Mouse (Mus musculus): ENCODE measurements around the gene Mlxip. TPM values are rescaled to one million over a fixed set of nuclear protein-coding genes. Genes with fewer than 3 reads are reported as not detected.

The Mlxip gene
- polyA plus RNA-seq, 1 experiment from 2014 or later, result 17.3 TPM

GRCm38 (mm10) chr5:123501973-123502372, 107.4 kb downstream of the Mlxip start:
- 45% methylated on average over 4 of the region's 4 CpGs for WGBS
- Histone ChIP-seq H3K4me3 (replicated peaks; ENCODE audit: low read length) (no peak overlapping the region), H3K4me2 (ENCODE audit: low read depth, low read length) (no peak overlapping the region), H3K27me3 (ENCODE audit: control insufficient read depth, insufficient read depth, low read length) (no peaks in the 10 kb centered on the region), H3K9me3 (replicated peaks; ENCODE audit: control insufficient read depth, low read length) (no peaks in the 10 kb centered on the region), H3K36me3 (ENCODE audit: control insufficient read depth, insufficient read depth, low read length) (no peaks in the 10 kb centered on the region), H3K4me1 (ENCODE audit: control insufficient read depth, insufficient read depth, low read length) (0 out of 2 replicates have a peak, but pooled peaks cover 5% of the 10 kb centered on the region), H3K9ac (ENCODE audit: low read length) (no peak overlapping the region), H3K27ac (ENCODE audit: low read length) (no peak overlapping the region)
- ATAC-seq (ENCODE audit: insufficient read depth, low FRiP score), result no peak

Other genes with a start within 250 kb of the Mlxip start
- gene Psmd9, start 225.4 kb upstream of the Mlxip start, polyA plus RNA-seq (2015; fragmentation: Nextera tagmentation; extraction: Ambion mirVana), result 67.5 and 71.0 TPM in 2 replicates
- 3.3 and 4.1 TPM in 2 replicates for gene Hpd, start 212.1 kb upstream of the Mlxip start, polyA plus RNA-seq (2015; fragmentation: Nextera tagmentation; extraction: Ambion mirVana)
- gene Wdr66, start 142.7 kb upstream of the Mlxip start, polyA plus RNA-seq (2015; fragmentation: Nextera tagmentation; extraction: Ambion mirVana), result 0.84 and 1.1 TPM in 2 replicates
- gene Bcl7a, start 51.0 kb upstream of the Mlxip start, polyA plus RNA-seq (2015; fragmentation: Nextera tagmentation; extraction: Ambion mirVana), result 18.7 and 20.4 TPM in 2 replicates
- gene Lrrc43, start 94.5 kb downstream of the Mlxip start, polyA plus RNA-seq (2015; fragmentation: Nextera tagmentation; extraction: Ambion mirVana), result not detected in 2 replicates
- gene Il31, start 94.7 kb downstream of the Mlxip start, polyA plus RNA-seq (2015; fragmentation: Nextera tagmentation; extraction: Ambion mirVana), result not detected in 2 replicates
- gene B3gnt4, start 115.7 kb downstream of the Mlxip start, polyA plus RNA-seq (2015; fragmentation: Nextera tagmentation; extraction: Ambion mirVana), result 0.19 and 0.90 TPM in 2 replicates
- 94.8 and 100 TPM in 2 replicates for gene Diablo, start 129.4 kb downstream of the Mlxip start, polyA plus RNA-seq (2015; fragmentation: Nextera tagmentation; extraction: Ambion mirVana)
- 3.3 and 4.2 TPM in 2 replicates for gene Gm49027, start 130.7 kb downstream of the Mlxip start, polyA plus RNA-seq (2015; fragmentation: Nextera tagmentation; extraction: Ambion mirVana)
- 24.8 and 25.0 TPM in 2 replicates for gene Vps33a, start 178.2 kb downstream of the Mlxip start, polyA plus RNA-seq (2015; fragmentation: Nextera tagmentation; extraction: Ambion mirVana)

Measured in stomach, embryonic 16.5 days (tissue).